Mouse (Mus musculus): Measurements from ENCODE around the gene AC140267.1. TPM values are rescaled to one million over a fixed set of nuclear protein-coding genes. Genes with fewer than 3 reads are reported as not detected.

The AC140267.1 gene
- total and polyA plus RNA-seq, 2 experiments from 2014 or later: not detected

DNA sequence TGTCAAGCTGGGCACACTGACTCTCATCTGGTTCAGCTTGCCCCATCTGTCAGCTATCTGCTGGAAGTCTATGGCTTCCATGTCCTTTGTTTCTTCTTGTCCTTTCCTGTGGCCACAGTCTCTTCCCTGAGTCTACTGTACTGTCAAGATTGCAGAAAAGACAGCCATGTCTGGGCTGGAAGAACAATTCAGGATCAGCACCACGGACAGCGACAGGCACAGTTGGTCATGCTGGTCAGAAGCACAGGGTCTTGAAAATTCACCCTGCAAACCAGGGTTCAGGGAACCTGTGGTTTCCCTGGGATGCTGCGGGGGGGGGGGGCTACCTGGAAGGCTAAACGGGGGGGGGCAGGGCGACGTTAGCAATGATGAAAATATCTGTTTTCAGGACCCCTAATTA is 42.0 kb downstream of the AC140267.1 start:
- no peak overlapping the region for H3K27ac ChIP-seq
- ATAC-seq: no peak
- peaks cover 2% of the 10 kb centered on the region; the same call in 1 of the 2 replicates for H3K4me1 ChIP-seq (ENCODE audit: insufficient read depth, low read length)
- no peaks in the 10 kb centered on the region for H3K9me3 ChIP-seq (ENCODE audit: low read length)
- H3K4me3 ChIP-seq (ENCODE audit: low read length): no peak overlapping the region
- no peak overlapping the region for H3K9ac ChIP-seq (replicated peaks; ENCODE audit: low read length)
- peak; percentile 64 for DNase-seq (ENCODE audit: low spot score)
- no peak overlapping the region for H3K4me2 ChIP-seq (ENCODE audit: low read depth, low read length)
- no peaks in the 10 kb centered on the region for H3K36me3 ChIP-seq (ENCODE audit: insufficient read depth, low read length)
- H3K27me3 ChIP-seq (ENCODE audit: insufficient read depth, low read length): no peaks in the 10 kb centered on the region
- no peak for TF ChIP-seq CTCF (IDR thresholded peaks at IDR 0.05; ENCODE audit: low read depth)
- WGBS: 6% methylated on average over 6 of the region's 6 CpGs

- Histone ChIP-seq H3K27ac (no peak overlapping the region), H3K27me3 (ENCODE audit: insufficient read depth, low read length) (no peaks in the 10 kb centered on the region), H3K9me3 (ENCODE audit: low read length) (no peaks in the 10 kb centered on the region), H3K9ac (replicated peaks; ENCODE audit: low read length) (no peak overlapping the region), H3K4me2 (ENCODE audit: low read depth, low read length) (no peak overlapping the region), H3K36me3 (ENCODE audit: insufficient read depth, low read length) (no peaks in the 10 kb centered on the region), H3K4me3 (ENCODE audit: low read length) (no peak overlapping the region), H3K4me1 (ENCODE audit: insufficient read depth, low read length) (peaks cover 2% of the 10 kb centered on the region; the same call in 1 of the 2 replicates)
- 55% methylated on average over 5 of the region's 5 CpGs for WGBS
- no peak for TF ChIP-seq CTCF (IDR thresholded peaks at IDR 0.05; ENCODE audit: low read depth)
- ATAC-seq (no peak), DNase-seq (ENCODE audit: low spot score) (no peak)
Observed at GRCm38 (mm10) chr15:80278121-80278759, 42.6 kb downstream of the AC140267.1 start.

GRCm38 (mm10) chr15:80279053-80279452 is 43.4 kb downstream of the AC140267.1 start:
- no peaks in the 10 kb centered on the region for H3K27me3 ChIP-seq (ENCODE audit: insufficient read depth, low read length)
- WGBS: 83% methylated on average over 2 of the region's 2 CpGs
- no peaks in the 10 kb centered on the region for H3K9me3 ChIP-seq (ENCODE audit: low read length)
- H3K4me2 ChIP-seq (ENCODE audit: low read depth, low read length): no peak overlapping the region
- ATAC-seq (no peak), DNase-seq (ENCODE audit: low spot score) (no peak)
- no peaks in the 10 kb centered on the region for H3K36me3 ChIP-seq (ENCODE audit: insufficient read depth, low read length)
- no peak overlapping the region for H3K4me3 ChIP-seq (ENCODE audit: low read length)
- no peak overlapping the region for H3K27ac ChIP-seq
- H3K4me1 ChIP-seq (ENCODE audit: insufficient read depth, low read length): peaks cover 2% of the 10 kb centered on the region; the same call in 1 of the 2 replicates
- no peak for TF ChIP-seq CTCF (IDR thresholded peaks at IDR 0.05; ENCODE audit: low read depth)
- H3K9ac ChIP-seq (replicated peaks; ENCODE audit: low read length): no peak overlapping the region

GRCm38 (mm10) chr15:80280646-80281045 is 45.0 kb downstream of the AC140267.1 start:
- H3K27ac ChIP-seq: no peak overlapping the region
- ATAC-seq (no peak), DNase-seq (ENCODE audit: low spot score) (peak; percentile 70)
- H3K4me3 ChIP-seq (ENCODE audit: low read length): no peak overlapping the region
- H3K9me3 ChIP-seq (ENCODE audit: low read length): no peaks in the 10 kb centered on the region
- peaks cover 2% of the 10 kb centered on the region; the same call in 1 of the 2 replicates for H3K4me1 ChIP-seq (ENCODE audit: insufficient read depth, low read length)
- H3K9ac ChIP-seq (replicated peaks; ENCODE audit: low read length): no peak overlapping the region
- peak; percentile 85 for TF ChIP-seq CTCF (IDR thresholded peaks at IDR 0.05; ENCODE audit: low read depth)
- H3K4me2 ChIP-seq (ENCODE audit: low read depth, low read length): no peak overlapping the region
- H3K27me3 ChIP-seq (ENCODE audit: insufficient read depth, low read length): no peaks in the 10 kb centered on the region
- H3K36me3 ChIP-seq (ENCODE audit: insufficient read depth, low read length): no peaks in the 10 kb centered on the region
- 19% methylated on average over 6 of the region's 6 CpGs for WGBS

Other genes with a start within 250 kb of the AC140267.1 start
- 31.0 and 33.4 TPM in 2 replicates for gene Pdgfb, start 220.9 kb upstream of the AC140267.1 start, total RNA-seq (2014; rRNA removed)
- 8.3 and 9.5 TPM in 2 replicates for gene Pdgfb, start 220.9 kb upstream of the AC140267.1 start, polyA plus RNA-seq (2015; fragmentation: Nextera tagmentation; extraction: Ambion mirVana)
- 155 and 157 TPM in 2 replicates for gene Syngr1, start 144.5 kb upstream of the AC140267.1 start, total RNA-seq (2014; rRNA removed)
- 73.4 and 78.6 TPM in 2 replicates for gene Syngr1, start 144.5 kb upstream of the AC140267.1 start, polyA plus RNA-seq (2015; fragmentation: Nextera tagmentation; extraction: Ambion mirVana)
- gene Rpl3, start 144.0 kb upstream of the AC140267.1 start, total RNA-seq (2014; rRNA removed): 599 and 600 TPM in 2 replicates
- gene Rpl3, start 144.0 kb upstream of the AC140267.1 start, polyA plus RNA-seq (2015; fragmentation: Nextera tagmentation; extraction: Ambion mirVana): 527 and 544 TPM in 2 replicates
- 55.0 and 58.6 TPM in 2 replicates for gene Tab1, start 102.7 kb upstream of the AC140267.1 start, total RNA-seq (2014; rRNA removed)
- gene Tab1, start 102.7 kb upstream of the AC140267.1 start, polyA plus RNA-seq (2015; fragmentation: Nextera tagmentation; extraction: Ambion mirVana): 26.5 and 27.9 TPM in 2 replicates
- gene Mgat3, start 62.1 kb upstream of the AC140267.1 start, total RNA-seq (2014; rRNA removed): 99.6 and 106 TPM in 2 replicates
- 13.2 and 13.5 TPM in 2 replicates for gene Mgat3, start 62.1 kb upstream of the AC140267.1 start, polyA plus RNA-seq (2015; fragmentation: Nextera tagmentation; extraction: Ambion mirVana)
- 46.3 and 51.1 TPM in 2 replicates for gene Mief1, start 1.8 kb upstream of the AC140267.1 start, total RNA-seq (2014; rRNA removed)
- gene Mief1, start 1.8 kb upstream of the AC140267.1 start, polyA plus RNA-seq (2015; fragmentation: Nextera tagmentation; extraction: Ambion mirVana): 20.3 and 22.0 TPM in 2 replicates
- 140 and 157 TPM in 2 replicates for gene Atf4, start 19.3 kb downstream of the AC140267.1 start, total RNA-seq (2014; rRNA removed)
- 104 and 109 TPM in 2 replicates for gene Atf4, start 19.3 kb downstream of the AC140267.1 start, polyA plus RNA-seq (2015; fragmentation: Nextera tagmentation; extraction: Ambion mirVana)
- 29.0 and 51.6 TPM in 2 replicates for gene Rps19bp1, start 28.5 kb downstream of the AC140267.1 start, total RNA-seq (2014; rRNA removed)
- 78.4 and 81.3 TPM in 2 replicates for gene Rps19bp1, start 28.5 kb downstream of the AC140267.1 start, polyA plus RNA-seq (2015; fragmentation: Nextera tagmentation; extraction: Ambion mirVana)
- gene Cacna1i, start 51.4 kb downstream of the AC140267.1 start, total RNA-seq (2014; rRNA removed): 10.8 and 14.0 TPM in 2 replicates
- gene Cacna1i, start 51.4 kb downstream of the AC140267.1 start, polyA plus RNA-seq (2015; fragmentation: Nextera tagmentation; extraction: Ambion mirVana): 0.47 and 0.50 TPM in 2 replicates

All from hindbrain, postnatal 0 days (tissue).